Comparison of ENCODE assay signal across 8 mouse cellular contexts in the genomic region with DNA sequence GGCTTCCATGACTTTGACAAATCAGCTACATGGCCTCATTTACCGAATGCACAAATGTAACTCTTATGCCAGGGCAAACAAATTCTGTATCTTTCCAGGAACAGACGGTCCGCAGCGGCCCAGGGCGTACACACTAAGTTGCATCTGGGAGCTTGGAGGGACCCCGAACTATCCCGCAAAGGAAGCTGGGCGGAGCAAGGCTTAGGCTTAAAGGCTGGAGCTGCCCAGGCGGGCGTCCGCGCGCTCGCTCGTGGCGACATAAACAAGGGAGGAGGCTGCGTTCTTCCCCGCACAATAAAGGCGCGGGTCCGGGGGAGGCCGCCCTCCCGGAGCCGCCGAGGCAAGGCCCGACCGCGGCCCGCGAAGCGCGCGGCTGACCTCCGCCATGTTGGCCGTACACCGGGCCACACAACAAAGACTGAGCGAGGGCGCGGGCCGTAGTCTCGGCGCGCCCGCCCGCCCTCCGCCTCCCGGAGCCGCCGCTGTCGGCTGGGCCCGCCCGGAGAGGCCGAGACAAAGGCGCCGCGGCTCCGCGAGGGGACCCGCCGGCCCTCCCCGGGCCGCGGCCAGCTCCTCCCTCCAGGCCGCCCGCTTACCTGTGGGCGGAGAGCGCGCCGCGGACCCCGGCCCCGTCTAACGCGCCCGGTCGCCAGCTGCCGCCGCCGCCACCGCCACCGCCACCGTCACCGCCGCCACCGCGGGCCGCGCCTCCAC. TPM values are rescaled to one million over a fixed set of nuclear protein-coding genes. Genes with fewer than 3 reads are reported as not detected.
DNase-seq lines count a peak whose midpoint lies in the region; ATAC-seq lines count a peak whose summit lies in the region.

A gene (plus strand): TSS at position 479 of the 714 bp plus-strand sequence.
A gene (minus strand): TSS at position 714 of the 714 bp plus-strand sequence.

- WGBS in hindbrain, embryonic 11.5 days = 1% methylated on average over 29 of the region's 88 CpGs

- no peaks in the 10 kb centered on the region for H3K36me3 ChIP-seq in hindbrain, embryonic 11.5 days (ENCODE audit: control insufficient read depth, insufficient read depth, low read length)

- no peaks in the 10 kb centered on the region for H3K9me3 ChIP-seq in hindbrain, embryonic 11.5 days (ENCODE audit: control insufficient read depth, low read length)

- H3K27ac ChIP-seq in hindbrain, embryonic 11.5 days (ENCODE audit: low read depth, low read length) = peak within 1 kb of the TSS; percentile 98

- H3K9ac ChIP-seq in hindbrain, embryonic 11.5 days (ENCODE audit: low read depth, low read length) = peak within 1 kb of the TSS; percentile 99

- no peaks in the 10 kb centered on the region for H3K4me1 ChIP-seq in hindbrain, embryonic 11.5 days (replicated peaks; ENCODE audit: control insufficient read depth, insufficient read depth, low read length)

- peak; percentile 76 for DNase-seq in Muller cell, postnatal 12 days (ENCODE audit: inconsistent ontology term)
- DNase-seq in cerebellum, adult 9-10 months = peak; percentile 67
- DNase-seq in hindbrain, embryonic 11.5 days (ENCODE audit: low spot score) = peak; percentile 78
- DNase-seq in layer of hippocampus, postnatal 25 days (ENCODE audit: extremely low spot score in 1 of 2, low spot score in 1 of 2) = peak; percentile 44 to 64
- peak; percentile 71 for DNase-seq in lung, postnatal 14 days
- DNase-seq in ovary, postnatal 14 days (ENCODE audit: low spot score) = peak; percentile 54
- DNase-seq in thymus, postnatal 25 days = peak; percentile 64

- peak within 1 kb of the TSS; percentile 69 for H3K4me2 ChIP-seq in hindbrain, embryonic 11.5 days (replicated peaks; ENCODE audit: low read depth, low read length)

- no peaks in the 10 kb centered on the region for H3K27me3 ChIP-seq in hindbrain, embryonic 11.5 days (ENCODE audit: control insufficient read depth, insufficient read depth, low read length)

- peak; percentile 56 for ATAC-seq in frontal cortex, adult (ENCODE audit: low TSS enrichment)
- ATAC-seq in hindbrain, embryonic 11.5 days (ENCODE audit: low FRiP score) = peak; percentile 84

- H3K4me3 ChIP-seq in hindbrain, embryonic 11.5 days (ENCODE audit: low read depth, low read length) = peak within 1 kb of the TSS; percentile 92

RNA-seq across cellular contexts. Expression of the first gene that starts in this region (rescaled TPM):
- polyA plus RNA-seq in hindbrain, embryonic 11.5 days (2014; fragmentation: Nextera tagmentation; extraction: Ambion mirVana) = 5.9 and 6.3 TPM in 2 replicates
- 1 to 10 TPM; 2.8 to 3.1 TPM for total RNA-seq in layer of hippocampus, postnatal 25 days (2021)

RNA-seq across cellular contexts. Expression of the second gene that starts in this region (rescaled TPM):
- polyA plus RNA-seq in hindbrain, embryonic 11.5 days (2014; fragmentation: Nextera tagmentation; extraction: Ambion mirVana) = 78.8 and 82.9 TPM in 2 replicates
- total RNA-seq in layer of hippocampus, postnatal 25 days (2021) = 10 to 100 TPM; 31.5 to 35.7 TPM

Comparison
In these comparisons a context has a peak if more than half of its experiments do, and no peak if none do; other contexts are left out.
1. Peak in every context shown above with its lines: DNase-seq, ATAC-seq, H3K4me3 ChIP-seq and H3K27ac ChIP-seq.